Mouse (Mus musculus): Measurements from ENCODE around the gene Pkig.

GRCm38 (mm10) chr2:163758146-163758545, 100.0 kb downstream of the Pkig start:
- TF ChIP-seq POLR2A (IDR thresholded peaks at IDR 0.05; ENCODE audit: borderline replicate concordance, control insufficient read depth, low read depth, low read length) = no peak
- no peak for TF ChIP-seq CTCF (IDR thresholded peaks at IDR 0.05; ENCODE audit: control insufficient read depth, insufficient read depth, low read length)
